Mouse (Mus musculus): ENCODE data around the gene Fstl3. TPM values are rescaled to one million over a fixed set of nuclear protein-coding genes. Genes with fewer than 3 reads are reported as not detected.

Gene Fstl3
- polyA plus RNA-seq, 1 experiment: 1.8 TPM

GRCm38 (mm10) chr10:79774486-79775279 is 2.4 kb upstream of the Fstl3 start:
- Histone ChIP-seq H3K4me3 (replicated peaks; ENCODE audit: control insufficient read depth, low read depth, low read length) (no peak overlapping the region), H3K27ac (ENCODE audit: control insufficient read depth, insufficient read depth, low read depth, low read length, poor library complexity) (no peak overlapping the region), H3K4me1 (ENCODE audit: control insufficient read depth, insufficient read depth, low read length) (no peaks in the 10 kb centered on the region)
- no peak for TF ChIP-seq POLR2A (IDR thresholded peaks at IDR 0.05; ENCODE audit: borderline replicate concordance, control insufficient read depth, low read depth, low read length)
- TF ChIP-seq CTCF (IDR thresholded peaks at IDR 0.05; ENCODE audit: control insufficient read depth, insufficient read depth, low read length): peak; percentile 43; the same call in 1 of the 2 replicates
- WGBS: 71% methylated on average over 5 of the region's 5 CpGs

- WGBS: 19% methylated on average over 15 of the region's 15 CpGs
- H3K27ac ChIP-seq (ENCODE audit: control insufficient read depth, insufficient read depth, low read depth, low read length, poor library complexity): no peak overlapping the region
- TF ChIP-seq CTCF (IDR thresholded peaks at IDR 0.05; ENCODE audit: control insufficient read depth, insufficient read depth, low read length) (no peak), POLR2A (IDR thresholded peaks at IDR 0.05; ENCODE audit: borderline replicate concordance, control insufficient read depth, low read depth, low read length) (no peak)
- H3K4me3 ChIP-seq (replicated peaks; ENCODE audit: control insufficient read depth, low read depth, low read length): no peak overlapping the region
- peaks cover 5% of the 10 kb centered on the region; the same call in 1 of the 2 replicates for H3K4me1 ChIP-seq (ENCODE audit: control insufficient read depth, insufficient read depth, low read length)
Measured at GRCm38 (mm10) chr10:79778006-79778405, 934 bp downstream of the Fstl3 start.

GRCm38 (mm10) chr10:79779193-79779592 is 2.1 kb downstream of the Fstl3 start:
- no peak overlapping the region for H3K4me3 ChIP-seq (replicated peaks; ENCODE audit: control insufficient read depth, low read depth, low read length)
- WGBS: 15% methylated on average over 2 of the region's 2 CpGs
- peaks cover 5% of the 10 kb centered on the region; the same call in 1 of the 2 replicates for H3K4me1 ChIP-seq (ENCODE audit: control insufficient read depth, insufficient read depth, low read length)
- TF ChIP-seq POLR2A (IDR thresholded peaks at IDR 0.05; ENCODE audit: borderline replicate concordance, control insufficient read depth, low read depth, low read length): no peak
- no peak for TF ChIP-seq CTCF (IDR thresholded peaks at IDR 0.05; ENCODE audit: control insufficient read depth, insufficient read depth, low read length)
- H3K27ac ChIP-seq (ENCODE audit: control insufficient read depth, insufficient read depth, low read depth, low read length, poor library complexity): no peak overlapping the region

- Histone ChIP-seq H3K27ac (ENCODE audit: control insufficient read depth, insufficient read depth, low read depth, low read length, poor library complexity) (peak overlapping the region; percentile 72), H3K4me1 (ENCODE audit: control insufficient read depth, insufficient read depth, low read length) (peaks cover 5% of the 10 kb centered on the region; the same call in 1 of the 2 replicates), H3K4me3 (replicated peaks; ENCODE audit: control insufficient read depth, low read depth, low read length) (peak overlapping the region; percentile 66)
- 2% methylated on average over 55 of the region's 55 CpGs for WGBS
- TF ChIP-seq POLR2A (IDR thresholded peaks at IDR 0.05; ENCODE audit: borderline replicate concordance, control insufficient read depth, low read depth, low read length) (no peak; the same call in 1 of the 2 replicates), CTCF (IDR thresholded peaks at IDR 0.05; ENCODE audit: control insufficient read depth, insufficient read depth, low read length) (peak; percentile 78)
Measured at GRCm38 (mm10) chr10:79779784-79780663, 3.0 kb downstream of the Fstl3 start.

- WGBS: 0% methylated on average over 13 of the region's 13 CpGs
- H3K27ac ChIP-seq (ENCODE audit: control insufficient read depth, insufficient read depth, low read depth, low read length, poor library complexity): peak overlapping the region; percentile 72
Measured at GRCm38 (mm10) chr10:79780664-79781015, 3.6 kb downstream of the Fstl3 start.

GRCm38 (mm10) chr10:79781139-79781538 is 4.1 kb downstream of the Fstl3 start:
- Histone ChIP-seq H3K4me3 (replicated peaks; ENCODE audit: control insufficient read depth, low read depth, low read length) (peak overlapping the region; percentile 66), H3K4me1 (ENCODE audit: control insufficient read depth, insufficient read depth, low read length) (peaks cover 5% of the 10 kb centered on the region; the same call in 1 of the 2 replicates), H3K27ac (ENCODE audit: control insufficient read depth, insufficient read depth, low read depth, low read length, poor library complexity) (peak overlapping the region; percentile 72)
- no peak for TF ChIP-seq CTCF (IDR thresholded peaks at IDR 0.05; ENCODE audit: control insufficient read depth, insufficient read depth, low read length)
- no peak; the same call in 1 of the 2 replicates for TF ChIP-seq POLR2A (IDR thresholded peaks at IDR 0.05; ENCODE audit: borderline replicate concordance, control insufficient read depth, low read depth, low read length)
- whole genome bisulfite sequencing: 30% methylated on average over 21 of the region's 21 CpGs

More at GRCm38 (mm10) chr10:79780664-79781015, 3.6 kb downstream of the Fstl3 start:
- TF ChIP-seq POLR2A (IDR thresholded peaks at IDR 0.05; ENCODE audit: borderline replicate concordance, control insufficient read depth, low read depth, low read length): no peak
- TF ChIP-seq CTCF (IDR thresholded peaks at IDR 0.05; ENCODE audit: control insufficient read depth, insufficient read depth, low read length): no peak
- Histone ChIP-seq H3K4me3 (replicated peaks; ENCODE audit: control insufficient read depth, low read depth, low read length) (peak overlapping the region; percentile 66), H3K4me1 (ENCODE audit: control insufficient read depth, insufficient read depth, low read length) (peaks cover 5% of the 10 kb centered on the region; the same call in 1 of the 2 replicates)

- Histone ChIP-seq H3K27ac (ENCODE audit: control insufficient read depth, insufficient read depth, low read depth, low read length, poor library complexity) (no peak overlapping the region; the same call in 1 of the 2 replicates), H3K4me1 (ENCODE audit: control insufficient read depth, insufficient read depth, low read length) (peaks cover 5% of the 10 kb centered on the region; the same call in 1 of the 2 replicates), H3K4me3 (replicated peaks; ENCODE audit: control insufficient read depth, low read depth, low read length) (no peak overlapping the region)
- no peak for TF ChIP-seq CTCF (IDR thresholded peaks at IDR 0.05; ENCODE audit: control insufficient read depth, insufficient read depth, low read length)
- no peak for TF ChIP-seq POLR2A (IDR thresholded peaks at IDR 0.05; ENCODE audit: borderline replicate concordance, control insufficient read depth, low read depth, low read length)
- 71% methylated on average over 5 of the region's 5 CpGs for WGBS
Measured at GRCm38 (mm10) chr10:79781956-79782355, 4.9 kb downstream of the Fstl3 start.

- WGBS: 73% methylated on average over 7 of the region's 7 CpGs
- no peak overlapping the region for H3K27ac ChIP-seq (ENCODE audit: control insufficient read depth, insufficient read depth, low read depth, low read length, poor library complexity)
- H3K4me1 ChIP-seq (ENCODE audit: control insufficient read depth, insufficient read depth, low read length): peaks cover 7% of the 10 kb centered on the region; the same call in 1 of the 2 replicates
- no peak overlapping the region for H3K4me3 ChIP-seq (replicated peaks; ENCODE audit: control insufficient read depth, low read depth, low read length)
- TF ChIP-seq CTCF (IDR thresholded peaks at IDR 0.05; ENCODE audit: control insufficient read depth, insufficient read depth, low read length): no peak
Measured at GRCm38 (mm10) chr10:79783050-79783449, 6.0 kb downstream of the Fstl3 start.
